ENCODE assay signal across 11 mouse cellular contexts in the genomic region with DNA sequence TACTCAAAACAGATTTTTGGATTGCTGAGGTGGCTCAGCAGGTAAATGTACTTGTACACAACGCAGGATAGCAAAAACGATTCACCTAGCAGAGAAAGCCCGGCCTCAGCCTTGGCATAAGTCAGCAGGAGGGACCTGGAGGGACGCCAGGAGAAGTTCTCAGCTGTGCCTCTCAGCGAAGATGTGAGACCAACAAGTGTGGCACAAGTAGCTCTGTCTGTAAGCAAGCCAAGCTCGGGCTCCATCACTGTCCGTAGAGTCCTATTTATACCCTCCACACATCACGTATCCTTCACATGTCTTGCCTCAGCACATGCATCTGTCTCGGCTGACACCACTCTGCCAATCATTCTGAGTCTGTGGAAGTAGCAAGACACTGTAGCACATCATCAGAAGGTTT. TPM values are rescaled to one million over a fixed set of nuclear protein-coding genes. Genes with fewer than 3 reads are reported as not detected.
A peak's percentile ranks its signal among the peaks of the same experiment; 100 is the strongest.
DNase-seq lines count a peak whose midpoint lies in the region; ATAC-seq lines count a peak whose summit lies in the region.
"Had no signal": no experiment of that assay in that cellular context is flagged by ENCODE, and none has a peak within 500 bp of the region (broad histone marks: within the 10 kb centered on the region; RNA-seq: fewer than 3 reads in every experiment).

No protein-coding gene starts in this region.

- H3K4me1 ChIP-seq in kidney, embryonic 14.5 days (ENCODE audit: control insufficient read depth, insufficient read depth, low read length) = no peaks in the 10 kb centered on the region
- no peaks in the 10 kb centered on the region for H3K4me1 ChIP-seq in liver, embryonic 11.5 days (replicated peaks; ENCODE audit: control insufficient read depth, insufficient read depth, low read length)
- H3K4me1 ChIP-seq: forebrain, embryonic 15.5 days; liver, embryonic 12.5 days had no signal

- no peaks in the 10 kb centered on the region for H3K9me3 ChIP-seq in kidney, embryonic 14.5 days (ENCODE audit: control insufficient read depth, low read length)
- H3K9me3 ChIP-seq in liver, embryonic 11.5 days (ENCODE audit: control insufficient read depth, low read length) = no peaks in the 10 kb centered on the region
- H3K9me3 ChIP-seq: forebrain, embryonic 15.5 days; liver, embryonic 12.5 days had no signal

- peak; percentile 23 for DNase-seq in kidney, postnatal 10 days
- DNase-seq in adrenal gland, postnatal 36 days = peak; percentile 49 to 61
- DNase-seq in cerebellum, postnatal 36 days = peak; percentile 50 to 54
- peak; percentile 4 for DNase-seq in left cerebral cortex, adult 11 months (ENCODE audit: low spot score)
- no peak for DNase-seq in liver, embryonic 11.5 days (ENCODE audit: low spot score)
- DNase-seq in natural killer cell, adult 2 months (ENCODE audit: low spot score in 2 of 2) = no peak
- DNase-seq in Muller cell, postnatal 12 days (ENCODE audit: inconsistent ontology term) = no peak

- no peak overlapping the region for H3K27ac ChIP-seq in kidney, embryonic 14.5 days (ENCODE audit: low read depth, low read length)
- no peak overlapping the region for H3K27ac ChIP-seq in liver, embryonic 11.5 days (ENCODE audit: low read depth, low read length)
- H3K27ac ChIP-seq: forebrain, embryonic 15.5 days; liver, embryonic 12.5 days had no signal

- H3K4me2 ChIP-seq in kidney, embryonic 14.5 days (replicated peaks; ENCODE audit: low read depth, low read length) = no peak overlapping the region
- no peak overlapping the region for H3K4me2 ChIP-seq in liver, embryonic 11.5 days
- H3K4me2 ChIP-seq: forebrain, embryonic 15.5 days; liver, embryonic 12.5 days had no signal

- peaks cover 3% of the 10 kb centered on the region; the same call in 1 of the 2 replicates for H3K36me3 ChIP-seq in kidney, embryonic 14.5 days (ENCODE audit: control insufficient read depth, insufficient read depth, low read length)
- H3K36me3 ChIP-seq in liver, embryonic 11.5 days (ENCODE audit: control insufficient read depth, insufficient read depth, low read length) = no peaks in the 10 kb centered on the region
- H3K36me3 ChIP-seq: forebrain, embryonic 15.5 days; liver, embryonic 12.5 days had no signal

- no peak overlapping the region for H3K4me3 ChIP-seq in kidney, embryonic 14.5 days (ENCODE audit: low read length)
- no peak overlapping the region for H3K4me3 ChIP-seq in liver, embryonic 11.5 days (ENCODE audit: low read depth, low read length)
- H3K4me3 ChIP-seq: forebrain, embryonic 15.5 days; liver, embryonic 12.5 days had no signal

- 83% methylated on average over 9 of the region's 9 CpGs for WGBS in kidney, embryonic 14.5 days
- 82% methylated on average over 9 of the region's 9 CpGs for WGBS in liver, embryonic 11.5 days

- H3K27me3 ChIP-seq in kidney, embryonic 14.5 days (ENCODE audit: control insufficient read depth, insufficient read depth, low read length) = no peaks in the 10 kb centered on the region
- 0 out of 2 replicates have a peak, but pooled peaks cover 2% of the 10 kb centered on the region for H3K27me3 ChIP-seq in liver, embryonic 11.5 days (replicated peaks; ENCODE audit: control insufficient read depth, insufficient read depth, low read length)
- H3K27me3 ChIP-seq: forebrain, embryonic 15.5 days; liver, embryonic 12.5 days had no signal

- H3K9ac ChIP-seq in kidney, embryonic 14.5 days (ENCODE audit: low read depth, low read length) = no peak overlapping the region
- H3K9ac ChIP-seq in liver, embryonic 11.5 days (ENCODE audit: low read depth, low read length) = no peak overlapping the region
- H3K9ac ChIP-seq: forebrain, embryonic 15.5 days; liver, embryonic 12.5 days had no signal

- no peak for ATAC-seq in kidney, embryonic 14.5 days (ENCODE audit: low FRiP score, low TSS enrichment)
- ATAC-seq in liver, embryonic 11.5 days (replicated peaks; ENCODE audit: low FRiP score) = no peak
- ATAC-seq: forebrain, embryonic 15.5 days; liver, embryonic 12.5 days had no signal

RNA-seq across cellular contexts. Expression of gene Irak1, which starts 44.2 kb away (rescaled TPM):
- polyA plus RNA-seq in kidney, embryonic 14.5 days (2014; fragmentation: Nextera tagmentation; extraction: Ambion mirVana) = 56.6 and 64.8 TPM in 2 replicates
- total RNA-seq in adrenal gland, postnatal 36 days (2021) = 100 to 1,000 TPM; 112 to 117 TPM
- 51.8 and 61.0 TPM in 2 replicates for polyA plus RNA-seq in liver, embryonic 11.5 days (2014; fragmentation: Nextera tagmentation; extraction: Ambion mirVana)

RNA-seq across cellular contexts. Expression of gene Opn1mw, which starts 59.4 kb away (rescaled TPM):
- polyA plus RNA-seq in kidney, embryonic 14.5 days (2014; fragmentation: Nextera tagmentation; extraction: Ambion mirVana) = not detected in 2 replicates
- not detected for total RNA-seq in adrenal gland, postnatal 36 days (2021)
- not detected in 2 replicates for polyA plus RNA-seq in liver, embryonic 11.5 days (2014; fragmentation: Nextera tagmentation; extraction: Ambion mirVana)
- polyA plus RNA-seq: forebrain, embryonic 15.5 days; large intestine, adult 2 months; liver, embryonic 12.5 days had no signal

Comparison
In these comparisons a context has a peak if more than half of its experiments do, and no peak if none do; other contexts are left out.
1. DNase-seq: peak in kidney, postnatal 10 days (single experiment), adrenal gland, postnatal 36 days (2 of 2), cerebellum, postnatal 36 days (2 of 2) and left cerebral cortex, adult 11 months (single experiment); none in liver, embryonic 11.5 days (single experiment), natural killer cell, adult 2 months (0 of 2) and Muller cell, postnatal 12 days (single experiment).